Mouse (Mus musculus): ENCODE results near the gene Znhit1. TPM values are rescaled to one million over a fixed set of nuclear protein-coding genes. Genes with fewer than 3 reads are reported as not detected.
A peak's percentile ranks its signal among the peaks of the same experiment; 100 is the strongest.

The Znhit1 gene
- total RNA-seq (2014; fragmentation: Nextera tagmentation) (88.7 and 113 TPM in 2 replicates), total RNA-seq (2017) (35.5 and 43.4 TPM in 2 replicates), polyA plus RNA-seq (2012) (247 and 287 TPM in 2 replicates)

DNA sequence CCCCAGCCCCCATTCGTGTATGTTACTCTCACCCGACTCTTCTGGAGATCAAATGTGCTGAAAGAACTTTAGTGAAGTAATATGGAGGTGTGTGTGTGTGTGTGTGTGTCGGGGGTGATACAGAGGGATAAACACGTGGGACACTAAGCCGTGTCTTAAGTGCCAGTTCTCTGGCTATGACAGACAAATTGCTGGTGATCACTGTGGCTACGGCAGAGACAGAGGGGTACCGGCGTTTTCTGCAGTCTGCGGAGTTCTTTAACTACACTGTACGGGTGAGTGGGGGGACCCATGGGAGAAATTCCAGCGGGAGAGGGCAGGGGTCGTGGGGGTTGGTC, at the start of gene Znhit1:
Gene Znhit1, minus strand, starts transcription at position 88 of the 338 bp plus-strand sequence.
- Histone ChIP-seq H3K36me3 (replicated peaks) (peaks cover 77% of the 10 kb centered on the region), H3K9me3 (replicated peaks) (no peaks in the 10 kb centered on the region), H3K27me3 (ENCODE audit: insufficient read depth, low read length) (no peaks in the 10 kb centered on the region), H3K4me1 (ENCODE audit: insufficient read depth, low read depth, low read length) (peaks cover 35% of the 10 kb centered on the region), H3K4me3 (ENCODE audit: low read depth, low read length) (peak within 1 kb of the TSS; percentile 90)
- ATAC-seq (ENCODE audit: extremely low read depth, insufficient number of reproducible peaks, low FRiP score, poor library complexity, severe bottlenecking): no peak
- peak; percentile 47 for DNase-seq (ENCODE audit: low spot score)
- TF ChIP-seq CTCF (IDR thresholded peaks at IDR 0.05; ENCODE audit: low read depth, low read length): no peak
- no peak for TF ChIP-seq GATA2 (IDR thresholded peaks at IDR 0.05; ENCODE audit: borderline replicate concordance, low read depth, low read length)

DNA sequence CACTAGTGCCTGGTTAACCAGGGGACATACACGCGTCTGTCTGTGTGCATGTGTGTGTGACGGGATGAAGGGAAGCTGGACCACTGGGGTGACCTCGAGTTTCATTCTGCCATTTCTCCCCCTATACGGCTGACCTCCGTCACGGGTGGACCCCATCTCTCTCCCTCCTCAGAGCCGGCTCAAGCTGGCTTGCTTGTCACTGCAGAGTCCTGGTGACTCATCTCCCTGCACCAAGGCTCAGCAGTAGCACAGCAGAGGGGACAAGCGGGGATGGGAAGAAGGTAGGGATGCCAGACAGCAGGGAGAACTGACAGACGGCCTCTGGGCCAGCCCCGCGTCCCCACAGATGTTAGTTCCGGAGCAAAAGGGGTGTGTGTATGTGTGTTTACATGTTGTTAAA, 48.4 kb upstream of the Znhit1 start:
- H3K27me3 ChIP-seq (ENCODE audit: insufficient read depth, low read length): peaks cover 11% of the 10 kb centered on the region
- TF ChIP-seq CTCF (IDR thresholded peaks at IDR 0.05; ENCODE audit: low read depth, low read length) (no peak), POLR2AphosphoS5 (IDR thresholded peaks at IDR 0.05; ENCODE audit: insufficient replicate concordance, low read depth, low read length) (no peak), GATA1 (IDR thresholded peaks at IDR 0.05; ENCODE audit: borderline replicate concordance, low read length) (no peak), TAL1 (conservative IDR thresholded peaks at IDR 0.05; ENCODE audit: low read depth, low read length) (no peak), GATA2 (IDR thresholded peaks at IDR 0.05; ENCODE audit: borderline replicate concordance, low read depth, low read length) (no peak)
- H3K4me3 ChIP-seq (ENCODE audit: low read depth, low read length): no peak overlapping the region
- peaks cover 31% of the 10 kb centered on the region for H3K4me1 ChIP-seq (ENCODE audit: insufficient read depth, low read depth, low read length)
- H3K36me3 ChIP-seq (replicated peaks): peaks cover 71% of the 10 kb centered on the region
- H3K9me3 ChIP-seq (replicated peaks): no peaks in the 10 kb centered on the region
- no peak for ATAC-seq (ENCODE audit: extremely low read depth, insufficient number of reproducible peaks, low FRiP score, poor library complexity, severe bottlenecking)
- DNase-seq (ENCODE audit: low spot score): no peak

DNA sequence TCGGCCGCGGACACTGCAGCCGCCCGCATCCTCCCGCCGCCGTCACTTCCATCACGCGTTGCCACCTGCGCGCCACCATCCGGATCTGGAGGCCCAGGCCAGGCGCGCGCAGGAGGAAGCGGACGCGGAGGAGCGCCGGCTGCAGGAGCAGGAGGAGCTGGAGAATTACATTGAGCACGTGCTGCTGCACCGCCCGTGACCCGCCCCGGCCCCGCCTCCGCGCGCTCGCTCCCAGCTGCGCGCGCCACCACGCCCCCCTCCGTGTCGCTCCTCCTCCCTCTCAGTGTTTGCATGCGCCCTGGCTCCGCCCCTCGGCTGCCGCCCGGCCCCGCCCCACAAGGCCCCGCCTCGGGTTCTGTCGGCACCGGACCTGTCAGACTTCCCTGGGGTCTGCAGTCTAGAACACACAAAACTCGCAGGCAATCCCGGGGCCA, 44.8 kb upstream of the Znhit1 start:
- peak overlapping the region; percentile 72 for H3K4me3 ChIP-seq (ENCODE audit: low read depth, low read length)
- DNase-seq (ENCODE audit: low spot score) (peak; percentile 85), ATAC-seq (ENCODE audit: extremely low read depth, insufficient number of reproducible peaks, low FRiP score, poor library complexity, severe bottlenecking) (peak; percentile 71)
- TF ChIP-seq GATA1 (IDR thresholded peaks at IDR 0.05; ENCODE audit: borderline replicate concordance, low read length): no peak
- no peak for TF ChIP-seq TAL1 (conservative IDR thresholded peaks at IDR 0.05; ENCODE audit: low read depth, low read length)
- no peak for TF ChIP-seq CTCF (IDR thresholded peaks at IDR 0.05; ENCODE audit: low read depth, low read length)
- no peak for TF ChIP-seq GATA2 (IDR thresholded peaks at IDR 0.05; ENCODE audit: borderline replicate concordance, low read depth, low read length)
- no peak for TF ChIP-seq POLR2AphosphoS5 (IDR thresholded peaks at IDR 0.05; ENCODE audit: insufficient replicate concordance, low read depth, low read length)
- H3K36me3 ChIP-seq (replicated peaks): peaks cover 37% of the 10 kb centered on the region
- peaks cover 61% of the 10 kb centered on the region for H3K4me1 ChIP-seq (ENCODE audit: insufficient read depth, low read depth, low read length)
- H3K9me3 ChIP-seq (replicated peaks): peaks cover 8% of the 10 kb centered on the region
- peaks cover 46% of the 10 kb centered on the region for H3K27me3 ChIP-seq (ENCODE audit: insufficient read depth, low read length)

DNA sequence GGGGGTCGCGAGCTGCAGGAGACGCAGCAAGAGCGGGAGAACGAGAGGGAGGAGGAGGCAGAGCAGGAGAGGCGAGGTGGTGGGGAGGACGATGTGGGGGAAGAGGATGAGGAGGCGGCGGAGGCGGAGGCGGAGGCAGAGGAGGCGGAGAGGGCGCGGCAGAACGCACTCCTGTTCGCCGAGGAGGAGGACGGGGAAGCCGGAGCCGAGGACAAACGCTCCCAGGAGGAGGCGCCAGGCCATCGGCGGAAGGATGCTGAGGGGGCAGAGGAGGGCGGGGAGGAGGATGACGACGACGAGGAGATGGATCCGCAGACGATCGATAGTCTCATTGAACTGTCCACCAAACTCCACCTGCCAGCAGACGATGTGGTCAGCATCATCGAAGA, 44.2 kb upstream of the Znhit1 start:
- peaks cover 61% of the 10 kb centered on the region for H3K4me1 ChIP-seq (ENCODE audit: insufficient read depth, low read depth, low read length)
- ATAC-seq (ENCODE audit: extremely low read depth, insufficient number of reproducible peaks, low FRiP score, poor library complexity, severe bottlenecking) (no peak), DNase-seq (ENCODE audit: low spot score) (peak; percentile 49)
- H3K27me3 ChIP-seq (ENCODE audit: insufficient read depth, low read length): peaks cover 51% of the 10 kb centered on the region
- TF ChIP-seq GATA2 (IDR thresholded peaks at IDR 0.05; ENCODE audit: borderline replicate concordance, low read depth, low read length) (no peak), POLR2AphosphoS5 (IDR thresholded peaks at IDR 0.05; ENCODE audit: insufficient replicate concordance, low read depth, low read length) (no peak), GATA1 (IDR thresholded peaks at IDR 0.05; ENCODE audit: borderline replicate concordance, low read length) (no peak), CTCF (IDR thresholded peaks at IDR 0.05; ENCODE audit: low read depth, low read length) (no peak), TAL1 (conservative IDR thresholded peaks at IDR 0.05; ENCODE audit: low read depth, low read length) (no peak)
- H3K4me3 ChIP-seq (ENCODE audit: low read depth, low read length): peak overlapping the region; percentile 72
- peaks cover 31% of the 10 kb centered on the region for H3K36me3 ChIP-seq (replicated peaks)
- H3K9me3 ChIP-seq (replicated peaks): peaks cover 8% of the 10 kb centered on the region

DNA sequence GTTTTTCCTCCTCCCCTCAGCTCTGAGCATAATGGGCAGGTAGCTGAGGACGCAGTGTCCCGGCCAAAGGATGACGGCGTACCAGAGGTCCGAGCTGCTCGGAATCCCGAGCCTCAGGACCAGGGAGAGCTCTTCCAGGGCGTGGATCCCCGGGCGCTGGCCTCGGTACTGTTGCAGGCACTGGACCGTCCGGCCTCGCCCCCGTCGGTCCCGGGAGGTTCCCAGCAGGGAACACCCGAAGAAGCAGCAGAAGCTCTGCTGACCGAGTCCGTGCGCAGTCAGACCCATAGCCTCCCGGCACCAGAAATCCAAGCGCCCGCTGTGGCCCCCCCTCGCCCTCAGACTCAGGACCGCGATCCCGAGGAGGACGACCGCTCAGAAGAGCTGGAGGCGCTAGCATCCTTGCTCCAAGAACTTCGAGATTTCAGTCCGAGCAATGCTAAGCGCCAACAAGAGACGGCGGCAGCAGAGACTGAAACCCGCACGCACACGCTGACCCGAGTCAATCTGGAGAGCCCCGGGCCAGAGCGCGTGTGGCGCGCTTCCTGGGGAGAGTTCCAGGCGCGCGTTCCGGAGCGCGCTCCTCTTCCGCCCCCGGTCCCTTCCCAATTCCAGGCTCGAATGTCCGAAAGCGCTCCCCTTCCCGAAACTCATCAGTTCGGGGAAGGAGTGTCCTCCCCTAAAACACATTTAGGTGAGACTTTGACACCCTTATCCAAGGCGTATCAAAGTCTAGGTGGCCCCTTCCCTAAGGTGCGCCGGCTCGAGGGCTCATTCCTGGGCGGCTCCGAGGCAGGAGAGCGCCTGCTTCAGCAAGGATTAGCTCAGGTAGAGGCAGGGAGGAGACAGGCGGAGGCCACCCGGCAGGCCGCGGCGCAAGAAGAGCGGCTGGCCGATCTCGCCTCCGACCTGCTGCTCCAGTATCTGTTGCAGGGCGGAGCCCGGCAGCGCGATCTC, 43.5 kb upstream of the Znhit1 start:
- H3K27me3 ChIP-seq (ENCODE audit: insufficient read depth, low read length): peaks cover 58% of the 10 kb centered on the region

DNA sequence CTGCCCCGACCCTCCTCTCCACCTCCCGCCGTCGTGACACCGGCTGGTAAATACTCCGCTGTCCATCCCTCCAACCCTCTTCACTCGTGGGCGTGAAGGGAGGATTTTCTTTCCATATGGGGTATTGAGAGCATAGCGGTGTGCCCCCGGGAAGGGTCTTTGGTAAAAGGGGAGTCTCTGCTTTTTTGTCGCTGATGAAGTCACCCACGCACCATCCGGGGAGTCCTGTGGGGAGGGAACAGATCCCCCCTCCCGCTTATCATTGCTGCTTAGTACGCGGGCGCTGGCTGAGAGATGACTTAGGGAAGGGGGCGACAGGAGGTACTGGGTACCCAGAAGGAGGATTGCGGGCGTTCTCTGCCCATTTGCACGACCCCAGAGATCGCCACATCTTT, 42.6 kb upstream of the Znhit1 start:
- H3K4me1 ChIP-seq (ENCODE audit: insufficient read depth, low read depth, low read length): peaks cover 63% of the 10 kb centered on the region
- H3K9me3 ChIP-seq (replicated peaks): peaks cover 8% of the 10 kb centered on the region
- DNase-seq (ENCODE audit: low spot score): no peak
- H3K27me3 ChIP-seq (ENCODE audit: insufficient read depth, low read length): peaks cover 66% of the 10 kb centered on the region
- TF ChIP-seq GATA1 (IDR thresholded peaks at IDR 0.05; ENCODE audit: borderline replicate concordance, low read length): no peak
- no peak for TF ChIP-seq CTCF (IDR thresholded peaks at IDR 0.05; ENCODE audit: low read depth, low read length)
- TF ChIP-seq TAL1 (conservative IDR thresholded peaks at IDR 0.05; ENCODE audit: low read depth, low read length): no peak
- TF ChIP-seq GATA2 (IDR thresholded peaks at IDR 0.05; ENCODE audit: borderline replicate concordance, low read depth, low read length): no peak
- TF ChIP-seq POLR2AphosphoS5 (IDR thresholded peaks at IDR 0.05; ENCODE audit: insufficient replicate concordance, low read depth, low read length): no peak
- peaks cover 15% of the 10 kb centered on the region for H3K36me3 ChIP-seq (replicated peaks)
- H3K4me3 ChIP-seq (ENCODE audit: low read depth, low read length): peak overlapping the region; percentile 59; the same call in 1 of the 2 replicates
- ATAC-seq (ENCODE audit: extremely low read depth, insufficient number of reproducible peaks, low FRiP score, poor library complexity, severe bottlenecking): no peak

More for the DNA sequence above, 43.5 kb upstream of the Znhit1 start:
- no peak for TF ChIP-seq CTCF (IDR thresholded peaks at IDR 0.05; ENCODE audit: low read depth, low read length)
- no peak for TF ChIP-seq POLR2AphosphoS5 (IDR thresholded peaks at IDR 0.05; ENCODE audit: insufficient replicate concordance, low read depth, low read length)
- no peak for TF ChIP-seq GATA1 (IDR thresholded peaks at IDR 0.05; ENCODE audit: borderline replicate concordance, low read length)
- TF ChIP-seq GATA2 (IDR thresholded peaks at IDR 0.05; ENCODE audit: borderline replicate concordance, low read depth, low read length): no peak
- TF ChIP-seq TAL1 (conservative IDR thresholded peaks at IDR 0.05; ENCODE audit: low read depth, low read length): no peak
- ATAC-seq (ENCODE audit: extremely low read depth, insufficient number of reproducible peaks, low FRiP score, poor library complexity, severe bottlenecking) (no peak), DNase-seq (ENCODE audit: low spot score) (no peak)
- H3K36me3 ChIP-seq (replicated peaks): peaks cover 24% of the 10 kb centered on the region
- H3K4me1 ChIP-seq (ENCODE audit: insufficient read depth, low read depth, low read length): peaks cover 61% of the 10 kb centered on the region
- H3K4me3 ChIP-seq (ENCODE audit: low read depth, low read length): peak overlapping the region; percentile 72
- peaks cover 8% of the 10 kb centered on the region for H3K9me3 ChIP-seq (replicated peaks)

All from G1E (cell line).